Mouse (Mus musculus): ENCODE data around the gene Cd209g.
"Not testable (repeated sequence)": the region's sequence is repeated elsewhere in the genome, so short reads cannot be mapped to it uniquely, and the experiment has no call there.

Gene Cd209g

GRCm38 (mm10) chr8:4133798-4134197 is at the start of gene Cd209g:
Gene Cd209g, plus strand, starts transcription at chr8:4134098.
- no peak for DNase-seq (ENCODE audit: low spot score in 2 of 2)

GRCm38 (mm10) chr8:4087180-4087722 is 46.6 kb upstream of the Cd209g start:
- DNase-seq (ENCODE audit: low spot score in 2 of 2), result not testable (repeated sequence)

GRCm38 (mm10) chr8:4088514-4088913 is 45.4 kb upstream of the Cd209g start:
- DNase-seq (ENCODE audit: low spot score in 2 of 2), result not testable (repeated sequence)

DNA sequence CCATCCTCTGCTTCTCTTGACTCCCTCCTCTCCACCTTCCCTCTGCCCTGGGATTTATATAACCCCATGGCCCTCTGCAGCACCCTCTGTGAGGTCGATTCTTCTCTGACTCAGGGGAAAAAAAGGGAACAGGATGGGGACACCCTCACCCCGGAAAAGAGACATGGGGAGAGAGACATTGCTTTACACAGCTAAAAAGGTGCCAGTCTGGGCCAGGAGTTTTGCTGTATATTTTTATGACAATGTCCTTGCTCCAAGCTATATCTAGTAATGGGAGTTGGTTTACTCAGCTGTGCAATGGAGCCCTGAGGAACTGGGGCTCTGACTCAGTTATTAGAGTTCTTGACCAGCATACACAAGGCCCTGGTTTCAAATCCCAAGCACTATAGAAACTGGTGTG is 28.2 kb upstream of the Cd209g start, which contains the start of gene Cd209f:
Gene Cd209f (minus strand): TSS at position 101 of the 400 bp plus-strand sequence.
- not testable (repeated sequence) for DNase-seq (ENCODE audit: low spot score in 2 of 2)

- peak in 1 of 2 experiments; percentile 74 for DNase-seq (ENCODE audit: low spot score in 2 of 2)
Measured at GRCm38 (mm10) chr8:4139660-4140646, 6.1 kb downstream of the Cd209g start.

GRCm38 (mm10) chr8:4141721-4142120 is 7.8 kb downstream of the Cd209g start:
- DNase-seq (ENCODE audit: low spot score in 2 of 2), result no peak

GRCm38 (mm10) chr8:4147272-4147671 is 13.4 kb downstream of the Cd209g start:
- no peak for DNase-seq (ENCODE audit: low spot score in 2 of 2)

DNA sequence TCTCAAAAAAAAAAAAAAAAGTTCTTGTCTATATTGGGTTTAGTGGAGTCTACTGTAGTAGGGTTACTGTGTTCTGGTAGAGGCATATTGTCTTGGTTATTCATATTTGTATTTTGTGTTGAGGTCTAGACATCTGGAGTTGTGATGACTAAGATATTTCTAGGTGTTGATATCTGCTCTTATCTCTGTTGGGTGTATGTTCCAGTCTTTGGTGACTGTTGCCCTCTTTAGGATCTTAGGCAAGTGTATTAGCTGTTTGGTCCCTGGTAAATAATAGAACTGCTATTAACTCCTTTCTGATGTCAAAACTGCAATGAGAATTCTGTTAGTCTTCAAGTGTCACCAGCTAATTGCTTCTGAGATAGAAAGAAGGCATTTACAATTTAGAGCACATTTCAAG is 21.0 kb downstream of the Cd209g start:
- DNase-seq (ENCODE audit: low spot score in 2 of 2), result no peak

- DNase-seq (ENCODE audit: low spot score in 2 of 2), result no peak
Measured at GRCm38 (mm10) chr8:4162786-4163185, 28.9 kb downstream of the Cd209g start.

GRCm38 (mm10) chr8:4165176-4165851 is 31.4 kb downstream of the Cd209g start:
- no peak for DNase-seq (ENCODE audit: low spot score in 2 of 2)

DNA sequence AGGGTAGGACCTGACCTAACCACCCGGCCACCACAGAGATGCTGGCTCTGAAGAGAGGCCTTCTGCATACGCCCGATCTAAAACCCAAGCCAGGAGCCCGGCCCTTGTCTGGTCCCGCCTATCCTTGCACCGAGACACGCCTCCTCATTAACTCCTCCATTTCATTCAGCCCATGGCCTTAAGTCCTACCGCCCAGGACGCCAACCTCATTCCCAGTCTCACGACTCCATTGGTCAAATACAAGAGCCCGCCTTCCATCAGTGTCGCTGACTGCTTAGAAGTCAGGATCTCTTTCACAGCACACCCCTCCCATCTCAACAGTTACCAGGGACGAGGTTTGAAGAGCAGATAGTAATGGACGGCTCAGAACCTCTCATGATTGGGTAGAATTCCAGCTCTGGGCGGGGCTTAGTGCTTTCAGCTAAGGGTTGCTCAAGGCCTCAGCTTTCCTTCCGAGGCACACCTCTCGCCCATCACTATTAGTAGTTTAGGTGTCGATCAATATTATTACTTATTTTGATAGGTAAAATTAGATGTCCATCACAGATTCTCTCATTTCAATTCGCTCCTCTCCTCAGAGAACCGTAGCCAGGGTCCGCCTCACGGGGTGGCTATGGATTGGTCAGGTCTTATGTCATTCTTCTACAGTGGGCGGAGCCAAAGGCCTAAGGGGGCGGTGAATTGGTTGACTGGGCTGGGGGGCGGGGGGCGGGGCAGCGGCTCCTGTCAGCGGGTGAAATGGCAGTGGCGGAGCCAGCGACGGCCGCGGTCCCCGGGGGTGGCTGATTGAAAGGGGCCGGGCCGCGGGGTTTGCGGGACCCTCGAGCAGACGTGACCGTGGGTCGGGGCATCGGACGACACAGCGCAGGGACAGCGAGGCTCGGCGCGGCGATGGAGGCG is 32.2 kb downstream of the Cd209g start, which contains the start of gene Evi5l:
Gene Evi5l (plus strand): TSS at position 716 of the 900 bp plus-strand sequence.
- peak; percentile 100 for DNase-seq (ENCODE audit: low spot score in 2 of 2)

DNA sequence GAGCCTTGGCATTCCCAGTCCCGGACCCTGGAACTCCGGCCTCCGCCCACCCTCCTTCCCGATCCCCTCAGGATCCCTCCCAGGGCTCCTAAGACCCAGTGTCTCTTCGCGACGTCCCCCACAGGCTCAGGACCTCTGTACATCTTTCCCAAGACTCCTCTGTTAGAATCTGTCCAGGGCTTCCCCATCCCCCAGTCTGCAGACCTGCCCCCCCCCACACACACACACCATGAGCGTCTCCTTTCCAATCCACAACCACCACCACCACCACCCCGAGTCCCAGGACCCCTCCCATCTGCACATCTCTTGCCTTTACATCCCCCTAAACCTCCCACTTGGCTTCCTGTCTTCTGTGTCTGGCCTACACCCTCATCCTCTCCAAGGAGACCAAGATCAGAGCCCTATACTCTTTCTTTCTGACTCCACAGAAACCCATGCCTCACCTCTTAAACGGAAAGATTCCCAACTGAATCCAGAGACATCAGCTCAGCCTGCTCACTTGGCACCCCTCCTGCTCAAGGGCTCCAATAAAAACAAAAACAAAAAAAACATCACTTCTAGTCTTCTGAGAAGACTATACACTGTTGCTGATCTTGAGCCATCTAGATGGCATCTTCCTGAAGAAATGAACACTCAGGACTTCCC is 33.1 kb downstream of the Cd209g start:
- no peak for DNase-seq (ENCODE audit: low spot score in 2 of 2)

GRCm38 (mm10) chr8:4167918-4168317 is 34.0 kb downstream of the Cd209g start:
- no peak for DNase-seq (ENCODE audit: low spot score in 2 of 2)

DNA sequence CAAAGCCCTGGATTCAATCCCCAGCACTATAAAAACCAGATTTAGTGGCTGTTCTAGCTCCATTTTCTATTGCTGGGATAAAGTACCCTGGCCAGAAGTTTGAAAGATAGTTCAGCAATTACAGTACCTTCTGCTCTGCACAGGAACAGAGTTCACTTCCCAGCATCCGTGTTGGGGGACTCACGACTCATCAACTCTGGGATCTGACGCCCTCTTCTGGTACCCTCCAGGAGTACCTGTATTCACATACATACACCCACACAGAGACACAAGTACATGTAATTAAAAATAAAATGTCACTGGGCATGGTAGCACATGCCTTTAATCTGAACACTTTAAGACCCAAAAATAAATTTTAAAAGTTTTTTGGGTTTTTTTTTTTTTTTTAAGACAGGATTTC is 38.6 kb downstream of the Cd209g start:
- no peak for DNase-seq (ENCODE audit: low spot score in 2 of 2)

GRCm38 (mm10) chr8:4174018-4174417 is 40.1 kb downstream of the Cd209g start:
- DNase-seq (ENCODE audit: low spot score in 2 of 2), result no peak

DNA sequence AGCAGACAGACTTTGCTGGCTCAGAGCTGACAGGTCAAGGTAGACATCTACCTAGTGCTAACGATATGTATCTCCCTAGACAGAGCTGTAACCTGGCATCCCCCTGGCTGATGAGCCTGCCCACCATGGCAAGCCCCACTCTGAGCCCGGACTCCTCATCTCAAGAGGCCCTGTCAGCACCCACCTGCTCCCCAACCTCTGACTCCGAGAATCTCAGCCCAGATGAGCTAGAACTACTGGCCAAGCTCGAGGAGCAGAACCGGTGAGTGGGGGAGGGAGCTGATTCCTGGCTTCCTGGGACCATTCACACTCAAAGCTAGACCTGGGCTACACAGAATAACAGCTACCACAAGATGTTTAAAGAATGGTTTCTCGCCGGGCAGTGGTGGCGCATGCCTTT is 49.5 kb downstream of the Cd209g start:
- no peak for DNase-seq (ENCODE audit: low spot score in 2 of 2)

DNA sequence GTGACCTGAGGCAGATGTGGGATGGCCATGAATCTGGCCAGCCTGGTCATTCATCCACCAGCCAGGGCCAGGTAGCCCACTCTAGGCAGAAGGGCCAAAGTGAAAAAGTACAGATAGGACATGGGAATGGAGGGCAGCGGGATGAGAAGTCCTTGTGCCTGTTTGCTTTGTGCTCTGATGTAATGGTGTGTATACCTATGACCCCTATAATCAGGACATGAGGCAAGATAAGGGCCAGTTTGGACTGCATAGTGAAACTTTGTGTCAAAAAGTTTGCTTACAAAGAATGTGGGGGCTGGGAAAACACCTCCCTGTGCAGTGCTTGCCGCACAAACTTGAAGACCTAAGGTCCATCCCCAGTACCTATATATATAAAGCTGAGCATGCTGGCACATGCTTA is 52.3 kb downstream of the Cd209g start:
- no peak for DNase-seq (ENCODE audit: low spot score in 2 of 2)
